Mouse (Mus musculus) B cell, adult 2 months (primary cell): ENCODE data around the gene Bricd5.
"Not testable (repeated sequence)": the region's sequence is repeated elsewhere in the genome, so short reads cannot be mapped to it uniquely, and the experiment has no call there.

ENCODE experiments used
- DNase-seq, 2 experiments: peaks; one replicate each; pipeline ENCODE4 v3.0.0; 2022

Gene Bricd5

GRCm38 (mm10) chr17:24473612-24474275 lies at the start of gene Bricd5:
Bricd5 (plus strand) TSS chr17:24473884.
- no peak for DNase-seq

- DNase-seq, result no peak
Measured at GRCm38 (mm10) chr17:24424489-24424888, 49.2 kb upstream of the Bricd5 start.

- DNase-seq, result not testable (repeated sequence)
Measured at GRCm38 (mm10) chr17:24425326-24425725, 48.4 kb upstream of the Bricd5 start.

GRCm38 (mm10) chr17:24425905-24426304 lies 47.8 kb upstream of the Bricd5 start:
- DNase-seq, result no peak

- peak; percentile 85 to 86 for DNase-seq
Measured at GRCm38 (mm10) chr17:24426471-24427169, 47.1 kb upstream of the Bricd5 start, which contains the start of gene Eci1. Eci1 (plus strand) TSS chr17:24426641.

- DNase-seq, result no peak
Measured at GRCm38 (mm10) chr17:24427170-24427557, 46.5 kb upstream of the Bricd5 start.

GRCm38 (mm10) chr17:24429201-24429983 lies 44.3 kb upstream of the Bricd5 start:
- DNase-seq, result no peak

- DNase-seq, result peak; percentile 63 to 65
Measured at GRCm38 (mm10) chr17:24437016-24437415, 36.7 kb upstream of the Bricd5 start.

GRCm38 (mm10) chr17:24440377-24440776 lies 33.3 kb upstream of the Bricd5 start:
- DNase-seq, result no peak

GRCm38 (mm10) chr17:24441148-24441547 lies 32.5 kb upstream of the Bricd5 start:
- DNase-seq, result no peak

- DNase-seq, result no peak
Measured at GRCm38 (mm10) chr17:24442107-24442506, 31.6 kb upstream of the Bricd5 start.

- no peak for DNase-seq
Measured at GRCm38 (mm10) chr17:24442632-24443155, 31.0 kb upstream of the Bricd5 start, which contains the start of gene Dnase1l2. Dnase1l2 (minus strand) TSS chr17:24443105.

- DNase-seq, result no peak
Measured at GRCm38 (mm10) chr17:24443409-24443808, 30.3 kb upstream of the Bricd5 start.

GRCm38 (mm10) chr17:24446590-24446989 lies 27.1 kb upstream of the Bricd5 start:
- no peak for DNase-seq

- DNase-seq, result no peak
Measured at GRCm38 (mm10) chr17:24449507-24449906, 24.2 kb upstream of the Bricd5 start.

- DNase-seq, result no peak
Measured at GRCm38 (mm10) chr17:24451220-24451619, 22.5 kb upstream of the Bricd5 start.

- DNase-seq, result no peak
Measured at GRCm38 (mm10) chr17:24453372-24453771, 20.3 kb upstream of the Bricd5 start.

- no peak for DNase-seq
Measured at GRCm38 (mm10) chr17:24454218-24454755, 19.4 kb upstream of the Bricd5 start.

- DNase-seq, result peak; percentile 100
Measured at GRCm38 (mm10) chr17:24454756-24455522, 18.7 kb upstream of the Bricd5 start.

- not testable (repeated sequence) for DNase-seq
Measured at GRCm38 (mm10) chr17:24455523-24456206, 18.0 kb upstream of the Bricd5 start.

- DNase-seq, result peak; percentile 49 to 62
Measured at GRCm38 (mm10) chr17:24461580-24461979, 12.1 kb upstream of the Bricd5 start.
